Mouse (Mus musculus) inflammation-experienced regulatory T-cells, adult 6 months (primary cell): Measurements from ENCODE around the gene Eno3. TPM values are rescaled to one million over a fixed set of nuclear protein-coding genes. Genes with fewer than 3 reads are reported as not detected.
A peak's percentile ranks its signal among the peaks of the same experiment; 100 is the strongest.

Source experiments
- ATAC-seq: one replicate; pipeline ENCODE4 v1.8.0; 2017
- polyA plus RNA-seq, 3 experiments: library from polyadenylated mRNA; unstranded; fragments of 100-300 nt; shearing (Covaris generic); gene quantifications; one replicate each; pipeline ENCODE4 v1.2.1; 2017

Eno3 gene
- polyA plus RNA-seq, result 10 to 100 TPM in 2 of 3 experiments, 1 to 10 TPM in 1; 6.2 to 27.4 (median 21.7) TPM

- no peak for ATAC-seq
Measured at GRCm38 (mm10) chr11:70656964-70657363, at the start of gene Eno3. Gene Eno3 (plus strand): TSS chr11:70657202.

GRCm38 (mm10) chr11:70607611-70608010 lies 49.4 kb upstream of the Eno3 start:
- no peak for ATAC-seq

GRCm38 (mm10) chr11:70608381-70609066 lies 48.5 kb upstream of the Eno3 start:
- ATAC-seq, result no peak

GRCm38 (mm10) chr11:70610752-70611151 lies 46.2 kb upstream of the Eno3 start:
- no peak for ATAC-seq

GRCm38 (mm10) chr11:70612505-70612904 lies 44.5 kb upstream of the Eno3 start:
- ATAC-seq, result no peak

- ATAC-seq, result peak; percentile 96
Measured at GRCm38 (mm10) chr11:70615074-70615473, 41.9 kb upstream of the Eno3 start.

GRCm38 (mm10) chr11:70615516-70616093 lies 41.4 kb upstream of the Eno3 start, which contains the start of gene 4930544D05Rik:
Gene 4930544D05Rik (plus strand): TSS chr11:70615848.
- ATAC-seq, result peak; percentile 74

GRCm38 (mm10) chr11:70619101-70619500 lies 37.9 kb upstream of the Eno3 start, which contains the start of gene Chrne:
Gene Chrne (minus strand): TSS chr11:70619216.
- no peak for ATAC-seq

GRCm38 (mm10) chr11:70621972-70622814 lies 34.8 kb upstream of the Eno3 start:
- peak; percentile 54 for ATAC-seq

- no peak for ATAC-seq
Measured at GRCm38 (mm10) chr11:70623053-70623742, 33.8 kb upstream of the Eno3 start.

- ATAC-seq, result no peak
Measured at GRCm38 (mm10) chr11:70625473-70625872, 31.5 kb upstream of the Eno3 start.

GRCm38 (mm10) chr11:70626877-70627276 lies 30.1 kb upstream of the Eno3 start:
- no peak for ATAC-seq

- ATAC-seq, result no peak
Measured at GRCm38 (mm10) chr11:70628431-70628830, 28.6 kb upstream of the Eno3 start.

- ATAC-seq, result no peak
Measured at GRCm38 (mm10) chr11:70629557-70629956, 27.4 kb upstream of the Eno3 start.

GRCm38 (mm10) chr11:70630129-70630528 lies 26.9 kb upstream of the Eno3 start:
- no peak for ATAC-seq

- no peak for ATAC-seq
Measured at GRCm38 (mm10) chr11:70635601-70636000, 21.4 kb upstream of the Eno3 start.

GRCm38 (mm10) chr11:70637764-70638163 lies 19.2 kb upstream of the Eno3 start:
- ATAC-seq, result no peak

- no peak for ATAC-seq
Measured at GRCm38 (mm10) chr11:70638293-70638692, 18.7 kb upstream of the Eno3 start.

GRCm38 (mm10) chr11:70638714-70639278 lies 18.2 kb upstream of the Eno3 start, which contains the start of gene Gp1ba:
Gene Gp1ba (plus strand): TSS chr11:70639122.
- ATAC-seq, result no peak

- ATAC-seq, result no peak
Measured at GRCm38 (mm10) chr11:70639976-70640375, 17.0 kb upstream of the Eno3 start.

GRCm38 (mm10) chr11:70641241-70641640 lies 15.8 kb upstream of the Eno3 start:
- no peak for ATAC-seq

- ATAC-seq, result no peak
Measured at GRCm38 (mm10) chr11:70643051-70643450, 14.0 kb upstream of the Eno3 start.
